Mouse (Mus musculus): ENCODE measurements at regions not wholly inside any gene's neighbourhood (a gene's known extent, or its start where the extent isn't known, plus 50 kb on each side); places are given as distances from the start of the nearest gene placed in this dataset.

GRCm38 (mm10) chr8:109395133-109395855 is 98.5 kb upstream of the Pmfbp1 start:
- Histone ChIP-seq H3K79me2 (ENCODE audit: control insufficient read depth, insufficient read depth) (no peaks in the 10 kb centered on the region), H3K4me3 (no peak overlapping the region), H3K36me3 (ENCODE audit: control insufficient read depth, insufficient read depth) (no peaks in the 10 kb centered on the region), H3K4me2 (ENCODE audit: low read depth) (no peak overlapping the region), H3ac (ENCODE audit: control insufficient read depth, insufficient read length) (no peak overlapping the region), H3K27me3 (ENCODE audit: control insufficient read depth, insufficient read depth, insufficient read length) (peaks cover 5% of the 10 kb centered on the region)
- TF ChIP-seq USF1 (IDR thresholded peaks at IDR 0.05; ENCODE audit: low read depth) = no peak
- TF ChIP-seq POLR2AphosphoS2 (IDR thresholded peaks at IDR 0.05; ENCODE audit: insufficient read length, low read depth) = no peak
- no peak for TF ChIP-seq REST (IDR thresholded peaks at IDR 0.05; ENCODE audit: insufficient read depth, insufficient read length)
- TF ChIP-seq MYOG (IDR thresholded peaks at IDR 0.05; ENCODE audit: control insufficient read depth in 1 of 3, insufficient read depth in 1 of 3, insufficient read length in 2 of 3, low read depth in 2 of 3) = no peak

GRCm38 (mm10) chr8:109399616-109400015 is 94.2 kb upstream of the Pmfbp1 start:
- H3K36me3 ChIP-seq (ENCODE audit: control insufficient read depth, insufficient read depth) = no peaks in the 10 kb centered on the region
- TF ChIP-seq SRF (IDR thresholded peaks at IDR 0.05; ENCODE audit: control insufficient read depth, insufficient read length, low read depth) (no peak), TCF3 (IDR thresholded peaks at IDR 0.05; ENCODE audit: insufficient read length, low read depth) (no peak)
- H3K79me2 ChIP-seq (ENCODE audit: control insufficient read depth, insufficient read depth) = no peaks in the 10 kb centered on the region
- no peak overlapping the region for H3K4me3 ChIP-seq
- peaks cover 5% of the 10 kb centered on the region for H3K27me3 ChIP-seq (ENCODE audit: control insufficient read depth, insufficient read depth, insufficient read length)
- no peak overlapping the region for H3ac ChIP-seq (ENCODE audit: control insufficient read depth, insufficient read length)
- H3K4me2 ChIP-seq (ENCODE audit: low read depth) = no peak overlapping the region

- Histone ChIP-seq H3ac (ENCODE audit: control insufficient read depth, insufficient read length) (no peak overlapping the region), H3K27me3 (ENCODE audit: control insufficient read depth, insufficient read depth, insufficient read length) (peaks cover 5% of the 10 kb centered on the region), H3K36me3 (ENCODE audit: control insufficient read depth, insufficient read depth) (no peaks in the 10 kb centered on the region), H3K79me2 (ENCODE audit: control insufficient read depth, insufficient read depth) (no peaks in the 10 kb centered on the region), H3K4me2 (ENCODE audit: low read depth) (no peak overlapping the region), H3K4me3 (no peak overlapping the region)
- no peak for TF ChIP-seq E2F4 (IDR thresholded peaks at IDR 0.05; ENCODE audit: insufficient read depth)
These were observed 93.6 kb upstream of the Pmfbp1 start for GRCm38 (mm10) chr8:109400192-109400591.

GRCm38 (mm10) chr8:109407913-109408312 is 85.9 kb upstream of the Pmfbp1 start:
- H3K27me3 ChIP-seq (ENCODE audit: control insufficient read depth, insufficient read depth, insufficient read length) = no peaks in the 10 kb centered on the region
- TF ChIP-seq POLR2A (IDR thresholded peaks at IDR 0.05; ENCODE audit: insufficient read length, low read depth) = no peak
- TF ChIP-seq CEBPB (IDR thresholded peaks at IDR 0.05; ENCODE audit: insufficient read depth, poor library complexity, severe bottlenecking) = no peak
- TF ChIP-seq SRF (IDR thresholded peaks at IDR 0.05; ENCODE audit: control insufficient read depth, insufficient read length, low read depth) = no peak
- TF ChIP-seq USF1 (IDR thresholded peaks at IDR 0.05; ENCODE audit: low read depth) = no peak
- no peak for TF ChIP-seq TCF3 (IDR thresholded peaks at IDR 0.05; ENCODE audit: insufficient read length, low read depth)
- H3K79me2 ChIP-seq (ENCODE audit: control insufficient read depth, insufficient read depth) = no peaks in the 10 kb centered on the region

GRCm38 (mm10) chr8:109410531-109410930 is 83.3 kb upstream of the Pmfbp1 start:
- TF ChIP-seq TCF3 (IDR thresholded peaks at IDR 0.05; ENCODE audit: insufficient read length, low read depth) (no peak), TCF12 (IDR thresholded peaks at IDR 0.05; ENCODE audit: insufficient read depth, poor library complexity, severe bottlenecking) (no peak)

More at GRCm38 (mm10) chr8:109407913-109408312, 85.9 kb upstream of the Pmfbp1 start:
- Histone ChIP-seq H3K36me3 (ENCODE audit: control insufficient read depth, insufficient read depth) (no peaks in the 10 kb centered on the region), H3K4me3 (no peak overlapping the region), H3ac (ENCODE audit: control insufficient read depth, insufficient read length) (no peak overlapping the region), H3K4me2 (ENCODE audit: low read depth) (no peak overlapping the region)

GRCm38 (mm10) chr8:109413386-109413785 is 80.4 kb upstream of the Pmfbp1 start:
- Histone ChIP-seq H3K79me2 (ENCODE audit: control insufficient read depth, insufficient read depth) (no peaks in the 10 kb centered on the region), H3ac (ENCODE audit: control insufficient read depth, insufficient read length) (no peak overlapping the region), H3K27me3 (ENCODE audit: control insufficient read depth, insufficient read depth, insufficient read length) (no peaks in the 10 kb centered on the region), H3K4me3 (no peak overlapping the region), H3K36me3 (ENCODE audit: control insufficient read depth, insufficient read depth) (no peaks in the 10 kb centered on the region), H3K4me2 (ENCODE audit: low read depth) (no peak overlapping the region)
- TF ChIP-seq TCF3 (IDR thresholded peaks at IDR 0.05; ENCODE audit: insufficient read length, low read depth) = no peak
- TF ChIP-seq SRF (IDR thresholded peaks at IDR 0.05; ENCODE audit: control insufficient read depth, insufficient read length, low read depth) = no peak
- TF ChIP-seq USF1 (IDR thresholded peaks at IDR 0.05; ENCODE audit: low read depth) = no peak
- no peak for TF ChIP-seq POLR2A (IDR thresholded peaks at IDR 0.05; ENCODE audit: insufficient read length, low read depth)
- TF ChIP-seq MYOG (IDR thresholded peaks at IDR 0.05; ENCODE audit: control insufficient read depth in 1 of 3, insufficient read depth in 1 of 3, insufficient read length in 2 of 3, low read depth in 2 of 3) = no peak

More at GRCm38 (mm10) chr8:109410531-109410930, 83.3 kb upstream of the Pmfbp1 start:
- H3K4me3 ChIP-seq = no peak overlapping the region
- H3ac ChIP-seq (ENCODE audit: control insufficient read depth, insufficient read length) = no peak overlapping the region
- no peaks in the 10 kb centered on the region for H3K79me2 ChIP-seq (ENCODE audit: control insufficient read depth, insufficient read depth)
- no peaks in the 10 kb centered on the region for H3K27me3 ChIP-seq (ENCODE audit: control insufficient read depth, insufficient read depth, insufficient read length)
- no peaks in the 10 kb centered on the region for H3K36me3 ChIP-seq (ENCODE audit: control insufficient read depth, insufficient read depth)
- H3K4me2 ChIP-seq (ENCODE audit: low read depth) = no peak overlapping the region
